Comparison of ENCODE assay signal across 19 mouse cellular contexts in the genomic region with DNA sequence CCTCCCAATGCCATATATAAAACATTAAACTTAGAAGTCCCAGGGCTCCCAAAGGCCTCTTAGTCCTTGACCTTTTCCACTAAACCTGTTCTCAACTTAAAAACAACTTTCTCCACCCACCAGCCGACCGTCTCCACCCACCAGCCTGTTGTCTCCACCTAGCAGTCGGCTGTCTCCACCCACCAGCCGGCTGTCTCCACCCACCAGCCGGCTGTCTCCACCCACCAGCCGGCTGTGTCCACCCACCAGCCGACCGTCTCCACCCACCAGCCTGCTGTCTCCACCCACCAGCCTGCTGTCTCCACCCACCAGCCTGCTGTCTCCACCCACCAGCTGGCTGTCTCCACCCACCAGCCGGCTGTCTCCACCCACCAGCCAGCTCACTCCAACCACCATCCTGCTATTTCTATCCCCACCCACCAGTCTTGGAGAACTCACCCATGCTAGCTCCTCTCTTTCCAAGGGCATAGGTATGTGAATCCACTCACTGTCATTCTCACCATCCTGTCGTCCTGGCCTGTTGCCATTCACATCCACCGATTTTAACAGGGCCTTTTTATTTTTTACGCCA. TPM values are rescaled to one million over a fixed set of nuclear protein-coding genes. Genes with fewer than 3 reads are reported as not detected.
A peak's percentile ranks its signal among the peaks of the same experiment; 100 is the strongest.
DNase-seq lines count a peak whose midpoint lies in the region; ATAC-seq and TF ChIP-seq lines count a peak whose summit lies in the region.
"Had no signal": no experiment of that assay in that cellular context is flagged by ENCODE, and none has a peak within 500 bp of the region (broad histone marks: within the 10 kb centered on the region; RNA-seq: fewer than 3 reads in every experiment).

No protein-coding gene starts in this region.

- ATAC-seq in hindbrain, embryonic 13.5 days (ENCODE audit: low FRiP score): no peak
- ATAC-seq: CD4-positive, CD25-positive, alpha-beta regulatory T cell, adult 4 months; intestine, embryonic 16.5 days had no signal

- no peaks in the 10 kb centered on the region for H3K36me3 ChIP-seq in liver, adult 2 months (ENCODE audit: control insufficient read depth, insufficient read depth, low read length)
- no peaks in the 10 kb centered on the region for H3K36me3 ChIP-seq in midbrain, embryonic 10.5 days
- H3K36me3 ChIP-seq in hindbrain, embryonic 13.5 days: no peaks in the 10 kb centered on the region
- H3K36me3 ChIP-seq: limb, embryonic 13.5 days had no signal

- DNase-seq in layer of hippocampus, adult 2 months (ENCODE audit: low spot score in 2 of 2): no peak
- no peak for DNase-seq in layer of hippocampus, adult 11-12 months (ENCODE audit: low spot score)
- peak; percentile 31 to 59 for DNase-seq in spleen, postnatal 4 days (ENCODE audit: low spot score in 2 of 2)
- no peak for DNase-seq in spleen, postnatal 14 days (ENCODE audit: low spot score in 2 of 2)
- DNase-seq in liver, adult 2 months (ENCODE audit: extremely low read depth, low read depth, low spot score): peak; percentile 64
- DNase-seq in telencephalon, adult 2 months (ENCODE audit: low read depth, low spot score): peak; percentile 34
- DNase-seq in midbrain, embryonic 10.5 days (ENCODE audit: low spot score): no peak
- DNase-seq: heart, adult 2 months had no signal

- H3K27ac ChIP-seq in layer of hippocampus, adult 2 months: peak overlapping the region; percentile 72
- H3K27ac ChIP-seq in liver, adult 2 months (replicated peaks; ENCODE audit: insufficient read depth, low read depth, low read length): no peak overlapping the region
- H3K27ac ChIP-seq in midbrain, embryonic 10.5 days (replicated peaks): no peak overlapping the region
- H3K27ac ChIP-seq in hindbrain, embryonic 13.5 days: no peak overlapping the region
- H3K27ac ChIP-seq: heart, adult 2 months; limb, embryonic 13.5 days; macrophage had no signal

- no peak for TF ChIP-seq CTCF in layer of hippocampus, adult 2 months (conservative IDR thresholded peaks at IDR 0.05)
- no peak for TF ChIP-seq CTCF in liver, adult 2 months (IDR thresholded peaks at IDR 0.05; ENCODE audit: low read depth, low read length)

- 60% methylated on average over 12 of the region's 12 CpGs for WGBS in liver, adult 2 months
- WGBS in midbrain, embryonic 10.5 days: 74% methylated on average over 12 of the region's 12 CpGs
- WGBS in hindbrain, embryonic 13.5 days: 79% methylated on average over 12 of the region's 12 CpGs

- no peak overlapping the region for H3K9ac ChIP-seq in liver, adult 2 months (ENCODE audit: low read depth, low read length)
- no peak overlapping the region for H3K9ac ChIP-seq in hindbrain, embryonic 13.5 days
- H3K9ac ChIP-seq: limb, embryonic 13.5 days had no signal

- H3K27me3 ChIP-seq in liver, adult 2 months (ENCODE audit: control insufficient read depth, insufficient read depth, low read length): no peaks in the 10 kb centered on the region
- no peaks in the 10 kb centered on the region for H3K27me3 ChIP-seq in midbrain, embryonic 10.5 days (ENCODE audit: low read depth, poor library complexity, severe bottlenecking)
- no peaks in the 10 kb centered on the region for H3K27me3 ChIP-seq in hindbrain, embryonic 13.5 days
- H3K27me3 ChIP-seq: limb, embryonic 13.5 days had no signal

- no peaks in the 10 kb centered on the region for H3K9me3 ChIP-seq in midbrain, embryonic 10.5 days (replicated peaks)
- H3K9me3 ChIP-seq in hindbrain, embryonic 13.5 days: no peaks in the 10 kb centered on the region
- H3K9me3 ChIP-seq: limb, embryonic 13.5 days had no signal

- no peaks in the 10 kb centered on the region for H3K79me2 ChIP-seq in liver, adult 2 months (ENCODE audit: control insufficient read depth, insufficient read depth, low read length)

- no peak overlapping the region for H3K4me3 ChIP-seq in layer of hippocampus, adult 2 months
- H3K4me3 ChIP-seq in liver, adult 2 months (ENCODE audit: insufficient read depth, low read depth, low read length): no peak overlapping the region
- no peak overlapping the region for H3K4me3 ChIP-seq in midbrain, embryonic 10.5 days
- H3K4me3 ChIP-seq in hindbrain, embryonic 13.5 days: no peak overlapping the region
- H3K4me3 ChIP-seq: heart, adult 2 months; limb, embryonic 13.5 days had no signal

- peaks cover 18% of the 10 kb centered on the region for H3K4me1 ChIP-seq in liver, adult 2 months (ENCODE audit: control insufficient read depth, insufficient read depth, low read length)
- 0 out of 2 replicates have a peak, but pooled peaks cover 3% of the 10 kb centered on the region for H3K4me1 ChIP-seq in midbrain, embryonic 10.5 days
- H3K4me1 ChIP-seq in hindbrain, embryonic 13.5 days (replicated peaks): 0 out of 2 replicates have a peak, but pooled peaks cover 3% of the 10 kb centered on the region

- TF ChIP-seq POLR2A in liver, adult 2 months (IDR thresholded peaks at IDR 0.05; ENCODE audit: extremely low read depth, insufficient read depth, low read length): no peak

- H3K4me2 ChIP-seq in hindbrain, embryonic 13.5 days: no peak overlapping the region
- H3K4me2 ChIP-seq: limb, embryonic 13.5 days had no signal

RNA-seq across cellular contexts. Expression of a gene that starts 10.6 kb away (rescaled TPM):
- total RNA-seq in layer of hippocampus, adult 2 months (2021): under 1 TPM; 0.33 to 0.37 TPM
- not detected in 2 replicates for total RNA-seq in liver, adult 2 months (2014; rRNA removed)
- polyA plus RNA-seq in liver, adult 2 months (2012; rRNA removed): not detected in 2 replicates
- not detected in 2 replicates for polyA plus RNA-seq in midbrain, embryonic 10.5 days (2016; fragmentation: Nextera tagmentation; extraction: Ambion mirVana)
- polyA plus RNA-seq in hindbrain, embryonic 13.5 days (2015; fragmentation: Nextera tagmentation; extraction: Ambion mirVana): 0.13 and 0.31 TPM in 2 replicates
- total RNA-seq: hematopoietic stem cell, adult 5-6 weeks had no signal
- polyA plus RNA-seq: intestine, embryonic 16.5 days; large intestine, adult 2 months; macrophage had no signal

RNA-seq across cellular contexts. Expression of a gene that starts 20.2 kb away (rescaled TPM):
- total RNA-seq in layer of hippocampus, adult 2 months (2021): 10 to 100 TPM; 31.5 to 36.8 TPM
- total RNA-seq in liver, adult 2 months (2014; rRNA removed): 327 and 366 TPM in 2 replicates
- 201 TPM in 2 replicates for polyA plus RNA-seq in liver, adult 2 months (2012; rRNA removed)
- 4.9 and 5.8 TPM in 2 replicates for polyA plus RNA-seq in midbrain, embryonic 10.5 days (2016; fragmentation: Nextera tagmentation; extraction: Ambion mirVana)
- 3.2 and 4.3 TPM in 2 replicates for polyA plus RNA-seq in hindbrain, embryonic 13.5 days (2015; fragmentation: Nextera tagmentation; extraction: Ambion mirVana)

RNA-seq across cellular contexts. Expression of a gene that starts 28.8 kb away (rescaled TPM):
- not detected for total RNA-seq in layer of hippocampus, adult 2 months (2021)
- not detected in 2 replicates for total RNA-seq in liver, adult 2 months (2014; rRNA removed)
- 0.15 TPM in 1 of 2 replicates, not detected in the other for polyA plus RNA-seq in liver, adult 2 months (2012; rRNA removed)
- polyA plus RNA-seq in midbrain, embryonic 10.5 days (2016; fragmentation: Nextera tagmentation; extraction: Ambion mirVana): not detected in 2 replicates
- polyA plus RNA-seq in hindbrain, embryonic 13.5 days (2015; fragmentation: Nextera tagmentation; extraction: Ambion mirVana): 0.62 TPM in 1 of 2 replicates, not detected in the other
- total RNA-seq: hematopoietic stem cell, adult 5-6 weeks had no signal
- polyA plus RNA-seq: brain, embryonic 14.5 days; CD4-positive, CD25-positive, alpha-beta regulatory T cell, adult 4 months; cortical plate, adult 2 months; frontal cortex, adult 2 months; heart, adult 2 months; intestine, embryonic 16.5 days; large intestine, adult 2 months; macrophage; urinary bladder, adult 2 months had no signal

RNA-seq across cellular contexts. Expression of a gene that starts 28.9 kb away (rescaled TPM):
- total RNA-seq in layer of hippocampus, adult 2 months (2021): under 1 TPM in 1 of 2 experiments, not detected in 1; 0.72 TPM
- 0.13 TPM in 1 of 2 replicates, not detected in the other for total RNA-seq in liver, adult 2 months (2014; rRNA removed)
- polyA plus RNA-seq in liver, adult 2 months (2012; rRNA removed): 0.05 and 0.18 TPM in 2 replicates
- polyA plus RNA-seq in midbrain, embryonic 10.5 days (2016; fragmentation: Nextera tagmentation; extraction: Ambion mirVana): not detected in 2 replicates
- not detected in 2 replicates for polyA plus RNA-seq in hindbrain, embryonic 13.5 days (2015; fragmentation: Nextera tagmentation; extraction: Ambion mirVana)
- total RNA-seq: hematopoietic stem cell, adult 5-6 weeks had no signal
- polyA plus RNA-seq: brain, embryonic 14.5 days; CD4-positive, CD25-positive, alpha-beta regulatory T cell, adult 4 months; cortical plate, adult 2 months; frontal cortex, adult 2 months; heart, adult 2 months; intestine, embryonic 16.5 days; large intestine, adult 2 months; macrophage; urinary bladder, adult 2 months had no signal

RNA-seq across cellular contexts. Expression of a gene that starts 40.2 kb away (rescaled TPM):
- not detected for total RNA-seq in layer of hippocampus, adult 2 months (2021)
- not detected in 2 replicates for total RNA-seq in liver, adult 2 months (2014; rRNA removed)
- polyA plus RNA-seq in liver, adult 2 months (2012; rRNA removed): not detected in 2 replicates
- polyA plus RNA-seq in midbrain, embryonic 10.5 days (2016; fragmentation: Nextera tagmentation; extraction: Ambion mirVana): not detected in 2 replicates
- not detected in 2 replicates for polyA plus RNA-seq in hindbrain, embryonic 13.5 days (2015; fragmentation: Nextera tagmentation; extraction: Ambion mirVana)
- total RNA-seq: heart, adult 2 months; hematopoietic stem cell, adult 5-6 weeks had no signal
- polyA plus RNA-seq: brain, embryonic 14.5 days; CD4-positive, CD25-positive, alpha-beta regulatory T cell, adult 4 months; cortical plate, adult 2 months; frontal cortex, adult 2 months; heart, adult 2 months; intestine, embryonic 16.5 days; large intestine, adult 2 months; limb, embryonic 13.5 days; macrophage; urinary bladder, adult 2 months had no signal

Comparison
In these comparisons a context has a peak if more than half of its experiments do, and no peak if none do; other contexts are left out.
1. DNase-seq: peak in spleen, postnatal 4 days (2 of 2), liver, adult 2 months (single experiment) and telencephalon, adult 2 months (single experiment); none in layer of hippocampus, adult 2 months (0 of 2), layer of hippocampus, adult 11-12 months (single experiment), spleen, postnatal 14 days (0 of 2) and midbrain, embryonic 10.5 days (single experiment).
2. RNA of a gene that starts 20.2 kb away (polyA plus RNA-seq): 201 TPM in liver, adult 2 months; 4.9 to 5.8 TPM in midbrain, embryonic 10.5 days and 3.2 to 4.3 TPM in hindbrain, embryonic 13.5 days; every median in the first group is over 10 times any median in the second.